Mouse (Mus musculus) embryonic facial prominence, embryonic 11.5 days (tissue): ENCODE measurements around the gene Hnrnpll. TPM values are rescaled to one million over a fixed set of nuclear protein-coding genes. Genes with fewer than 3 reads are reported as not detected.
"Not testable (repeated sequence)": the region's sequence is repeated elsewhere in the genome, so short reads cannot be mapped to it uniquely, and the experiment has no call there.

Experiments
- ATAC-seq: fragments of 200-750 bp; cut with Nextera tagmentation; replicated peaks from 2 replicates; pipeline ENCODE4 v1.8.0; 2017; ENCODE audit warnings: low read depth; ENCODE audit not compliant: insufficient number of reproducible peaks, low FRiP score, low TSS enrichment
- DNase-seq: peaks from one replicate; pipeline ENCODE4 v3.0.0-alpha.2; 2015; ENCODE audit warnings: low spot score
- H3K27ac ChIP-seq: fragments of 300-500 bp; sonication (generic); replicated peaks from 2 replicates; pipeline ENCODE4 v1.5.1; 2014; ENCODE audit warnings: mild to moderate bottlenecking, low read depth, low read length, control low read depth
- H3K27me3 ChIP-seq: fragments of 300-500 bp; sonication (generic); 2 replicates; pipeline ENCODE4 v1.6.1; 2014; ENCODE audit warnings: mild to moderate bottlenecking, low read length, moderate library complexity, mixed read lengths; ENCODE audit not compliant: control insufficient read depth, insufficient read depth
- H3K36me3 ChIP-seq: fragments of 300-500 bp; sonication (generic); replicated peaks from 2 replicates; pipeline ENCODE4 v1.6.1; 2014; ENCODE audit warnings: low read depth, mild to moderate bottlenecking, low read length, moderate library complexity, mixed read lengths; ENCODE audit not compliant: control insufficient read depth, insufficient read depth
- H3K4me1 ChIP-seq: fragments of 300-500 bp; sonication (generic); 2 replicates; pipeline ENCODE4 v1.6.1; 2014; ENCODE audit warnings: low read length, mixed read lengths; ENCODE audit not compliant: control insufficient read depth, insufficient read depth
- H3K4me2 ChIP-seq: fragments of 300-500 bp; sonication (generic); 2 replicates; pipeline ENCODE4 v1.6.1; 2014; ENCODE audit warnings: low read depth, mild to moderate bottlenecking, control low read depth, low read length, moderate library complexity
- H3K4me3 ChIP-seq: fragments of 300-500 bp; sonication (generic); 2 replicates; pipeline ENCODE4 v1.5.1; 2014; ENCODE audit warnings: low read depth, low read length, control low read depth
- H3K9ac ChIP-seq: fragments of 300-500 bp; sonication (generic); replicated peaks from 2 replicates; pipeline ENCODE4 v1.6.1; 2014; ENCODE audit warnings: mild to moderate bottlenecking, control low read depth, low read length
- H3K9me3 ChIP-seq: fragments of 300-500 bp; sonication (generic); replicated peaks from 2 replicates; pipeline ENCODE4 v1.6.1; 2016; ENCODE audit warnings: mild to moderate bottlenecking, low read length, inconsistent platforms, mixed read lengths; ENCODE audit not compliant: control insufficient read depth
- WGBS: fragments of 180-500 bp; shearing (Covaris S2); extraction: QIAGEN DNeasy Blood & Tissue Kit; methylation state at CpG from one replicate; pipeline ENCODE4 v1.1.7; 2014; 5-methylcytosine and 5-hydroxymethylcytosine counted together
- polyA plus RNA-seq: library from polyadenylated mRNA; unstranded; fragments of >200 nt; fragmentation: Nextera tagmentation; extraction: Ambion mirVana; gene quantifications from 2 replicates; pipeline ENCODE4 v1.2.1, GENCODE M21; 2014

The Hnrnpll gene
- polyA plus RNA-seq, 1 experiment from 2014 or later: 127 TPM

- Histone ChIP-seq H3K4me3 (no peak overlapping the region), H3K36me3 (no peaks in the 10 kb centered on the region), H3K9me3 (no peaks in the 10 kb centered on the region), H3K9ac (no peak overlapping the region), H3K4me2 (no peak overlapping the region), H3K27me3 (no peaks in the 10 kb centered on the region), H3K27ac (no peak overlapping the region), H3K4me1 (no peaks in the 10 kb centered on the region)
- WGBS: 72% methylated on average over 2 of the region's 2 CpGs
- DNase-seq (no peak), ATAC-seq (no peak)
Observed at GRCm38 (mm10) chr17:80020495-80020894, 41.6 kb downstream of the Hnrnpll start.

DNA sequence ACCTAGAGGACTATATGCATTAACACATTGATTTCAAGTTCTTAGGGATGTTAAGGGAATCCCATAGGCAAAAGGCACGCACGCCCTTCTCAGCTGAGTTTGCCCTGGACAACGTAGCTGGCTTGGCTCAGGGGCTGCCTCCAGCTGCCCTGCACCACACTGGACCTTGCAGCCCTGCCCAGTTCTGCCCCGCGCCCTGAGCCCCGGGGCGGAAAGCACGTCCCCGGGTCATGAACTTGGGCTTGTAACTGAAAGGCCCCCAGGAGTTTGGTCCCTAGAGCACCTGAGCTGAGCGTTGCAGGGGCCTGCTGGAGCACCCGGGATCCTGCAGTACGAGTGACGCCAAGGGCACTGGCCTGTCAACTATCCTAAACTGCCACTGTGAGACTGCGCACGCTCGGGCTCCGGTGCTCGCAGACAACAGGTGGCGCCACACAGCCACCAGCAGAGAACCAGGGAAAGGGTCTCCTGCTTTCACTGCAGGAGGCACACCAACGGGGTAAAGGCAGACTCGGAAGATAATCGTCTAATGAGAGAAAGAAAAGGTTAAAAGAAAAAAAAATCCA, 43.1 kb downstream of the Hnrnpll start:
- Histone ChIP-seq H3K9me3 (no peaks in the 10 kb centered on the region), H3K9ac (peak overlapping the region; percentile 38; the same call in 1 of the 2 replicates), H3K36me3 (no peaks in the 10 kb centered on the region), H3K27ac (no peak overlapping the region), H3K27me3 (no peaks in the 10 kb centered on the region), H3K4me3 (no peak overlapping the region), H3K4me1 (no peaks in the 10 kb centered on the region), H3K4me2 (peak overlapping the region; percentile 36)
- WGBS: 9% methylated on average over 22 of the region's 22 CpGs
- DNase-seq: peak; percentile 56
- no peak for ATAC-seq

DNA sequence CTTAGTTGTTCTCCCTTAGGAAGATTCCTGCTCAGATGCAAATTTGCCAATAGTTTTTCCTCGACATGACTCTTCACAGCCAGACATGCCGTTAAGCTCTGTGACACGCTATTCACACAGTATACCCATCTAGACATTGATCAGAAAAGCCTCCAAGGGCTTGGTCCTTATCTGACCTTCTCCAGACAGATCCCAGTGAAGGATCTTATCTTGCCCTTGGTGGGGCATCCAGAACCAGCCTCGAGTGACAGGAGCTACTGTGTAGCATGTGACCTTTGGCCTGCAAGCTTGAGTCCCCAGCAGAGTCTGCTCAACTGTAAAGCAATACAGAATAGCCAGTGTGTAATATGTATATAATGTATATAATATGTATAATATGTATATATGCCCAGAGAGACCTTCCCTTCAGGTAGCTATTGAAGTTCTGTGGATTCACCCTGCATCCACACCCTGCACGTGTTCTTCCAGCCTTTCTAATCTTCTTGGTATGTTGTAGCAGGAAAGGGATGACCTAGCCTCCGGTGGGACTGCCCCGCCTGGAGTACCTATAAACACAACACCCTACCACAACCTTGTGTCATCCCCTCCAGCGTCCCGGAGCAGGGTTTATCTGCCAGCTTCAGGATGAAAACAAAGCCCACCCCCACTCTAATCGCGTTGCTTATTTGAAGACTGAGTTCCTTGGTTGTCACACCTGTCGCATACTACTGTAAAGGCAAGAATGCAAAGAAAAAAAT, 43.7 kb downstream of the Hnrnpll start:
- no peaks in the 10 kb centered on the region for H3K27me3 ChIP-seq
- no peak overlapping the region for H3K27ac ChIP-seq
- no peak overlapping the region for H3K4me2 ChIP-seq
- ATAC-seq: peak; percentile 58; the same call in 1 of the 2 replicates
- H3K9ac ChIP-seq: no peak overlapping the region
- no peaks in the 10 kb centered on the region for H3K9me3 ChIP-seq
- WGBS: 57% methylated on average over 12 of the region's 12 CpGs
- no peak overlapping the region for H3K4me3 ChIP-seq
- no peaks in the 10 kb centered on the region for H3K4me1 ChIP-seq
- no peaks in the 10 kb centered on the region for H3K36me3 ChIP-seq
- no peak for DNase-seq

GRCm38 (mm10) chr17:80017389-80017788, 44.7 kb downstream of the Hnrnpll start:
- no peaks in the 10 kb centered on the region for H3K4me1 ChIP-seq
- DNase-seq (peak; percentile 59), ATAC-seq (no peak)
- no peak overlapping the region for H3K4me2 ChIP-seq
- H3K9ac ChIP-seq: no peak overlapping the region
- 52% methylated on average over 12 of the region's 12 CpGs for WGBS
- no peak overlapping the region for H3K4me3 ChIP-seq
- no peaks in the 10 kb centered on the region for H3K27me3 ChIP-seq
- H3K36me3 ChIP-seq: no peaks in the 10 kb centered on the region
- H3K9me3 ChIP-seq: no peaks in the 10 kb centered on the region
- no peak overlapping the region for H3K27ac ChIP-seq

DNA sequence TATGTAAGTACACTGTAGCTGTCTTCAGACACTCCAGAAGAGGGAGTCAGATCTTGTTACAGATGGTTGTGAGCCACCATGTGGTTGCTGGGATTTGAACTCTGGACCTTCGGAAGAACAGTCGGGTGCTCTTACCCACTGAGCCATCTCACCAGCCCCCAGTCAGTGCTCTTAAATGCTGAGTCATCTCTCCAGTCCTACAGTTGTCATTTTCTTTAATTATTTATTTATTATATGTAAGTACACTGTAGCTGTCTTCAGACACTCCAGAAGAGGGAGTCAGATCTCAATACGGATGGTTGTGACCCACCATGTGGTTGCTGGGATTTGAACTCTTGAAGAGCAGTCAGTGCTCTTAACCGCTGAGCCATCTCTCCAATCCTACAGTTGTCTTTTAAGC, 45.7 kb downstream of the Hnrnpll start:
- H3K4me3 ChIP-seq, H3K27me3 ChIP-seq, ATAC-seq, DNase-seq, H3K36me3 ChIP-seq, H3K9me3 ChIP-seq, H3K4me2 ChIP-seq, H3K9ac ChIP-seq, H3K4me1 ChIP-seq, H3K27ac ChIP-seq: not testable (repeated sequence)
- 89% methylated on average over 4 of the region's 4 CpGs for WGBS

DNA sequence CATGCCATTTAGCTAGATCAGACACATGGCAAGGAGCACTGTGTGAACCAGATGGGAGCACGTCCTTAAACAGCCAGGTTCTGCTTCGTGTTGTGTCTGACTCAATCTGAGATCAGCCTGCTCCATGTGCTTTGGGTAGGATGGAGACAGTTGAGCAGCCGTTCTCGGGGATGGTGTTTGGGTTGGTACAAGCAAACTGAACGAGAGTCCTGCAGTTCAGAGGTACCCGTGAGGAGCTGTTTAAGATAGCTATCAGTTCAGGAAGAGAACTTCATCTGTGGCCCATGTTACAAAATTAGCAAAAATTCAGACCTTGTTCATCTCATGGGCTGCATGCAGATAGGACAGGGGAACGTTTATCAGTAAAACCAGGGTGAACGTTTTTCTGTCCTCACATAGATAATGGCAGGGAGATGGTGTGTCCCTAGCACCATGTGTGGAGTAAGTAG, 47.7 kb downstream of the Hnrnpll start:
- WGBS: 82% methylated on average over 8 of the region's 8 CpGs
- H3K4me1 ChIP-seq: no peaks in the 10 kb centered on the region
- no peaks in the 10 kb centered on the region for H3K9me3 ChIP-seq
- no peaks in the 10 kb centered on the region for H3K36me3 ChIP-seq
- DNase-seq (no peak), ATAC-seq (no peak)
- no peak overlapping the region for H3K4me3 ChIP-seq
- no peak overlapping the region for H3K9ac ChIP-seq
- no peak overlapping the region for H3K27ac ChIP-seq
- H3K4me2 ChIP-seq: no peak overlapping the region
- no peaks in the 10 kb centered on the region for H3K27me3 ChIP-seq

DNA sequence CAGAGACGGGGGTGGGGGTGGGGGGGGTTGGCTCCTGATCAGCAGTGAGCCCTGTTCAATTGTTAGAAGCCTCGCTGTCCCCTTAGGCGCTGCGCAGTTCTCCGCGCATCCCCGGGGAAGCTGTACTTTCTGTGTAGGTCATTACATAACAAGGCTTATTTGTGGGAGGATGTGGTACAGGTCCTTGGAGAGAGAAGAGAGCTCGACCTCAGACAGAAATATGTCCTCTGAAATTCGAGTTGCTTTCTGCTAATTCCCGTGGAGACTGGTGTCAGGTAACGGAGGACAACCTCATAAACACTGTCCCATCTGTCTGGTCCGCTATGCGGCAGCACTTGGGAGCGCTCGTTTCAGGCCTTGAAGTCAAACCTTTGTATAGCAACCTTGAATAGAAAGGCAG, 52.2 kb downstream of the Hnrnpll start:
- no peaks in the 10 kb centered on the region for H3K36me3 ChIP-seq
- no peak overlapping the region for H3K4me3 ChIP-seq
- ATAC-seq: no peak
- no peaks in the 10 kb centered on the region for H3K4me1 ChIP-seq
- peak; percentile 72 for DNase-seq
- H3K4me2 ChIP-seq: no peak overlapping the region
- no peaks in the 10 kb centered on the region for H3K9me3 ChIP-seq
- no peaks in the 10 kb centered on the region for H3K27me3 ChIP-seq
- H3K27ac ChIP-seq: no peak overlapping the region
- H3K9ac ChIP-seq: no peak overlapping the region
- WGBS: 16% methylated on average over 15 of the region's 15 CpGs

DNA sequence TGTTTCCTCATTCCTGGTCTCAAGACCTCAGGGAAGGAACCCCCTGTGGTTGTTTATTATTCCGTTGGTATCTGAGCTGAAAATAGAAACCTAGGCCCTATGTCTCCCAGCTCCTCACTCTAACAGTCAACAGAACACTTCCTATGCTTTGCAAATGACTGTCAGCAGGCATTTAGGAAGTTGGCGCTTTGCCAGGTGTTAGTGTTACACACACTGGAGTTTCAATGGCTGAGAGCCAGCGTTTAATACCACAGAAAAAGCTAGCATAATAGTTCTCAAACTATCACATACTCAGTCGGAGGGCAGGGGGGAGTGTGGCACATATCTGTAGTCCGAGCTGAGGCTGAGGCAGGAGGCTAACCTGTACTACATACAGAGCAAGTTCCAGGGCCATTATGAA, 53.3 kb downstream of the Hnrnpll start:
- DNase-seq (peak; percentile 75), ATAC-seq (0 out of 2 replicates have a peak, but pooled peaks have one; percentile 32)
- 40% methylated on average over 5 of the region's 5 CpGs for WGBS
- Histone ChIP-seq H3K4me3 (no peak overlapping the region), H3K9me3 (no peaks in the 10 kb centered on the region), H3K4me2 (no peak overlapping the region), H3K9ac (no peak overlapping the region), H3K36me3 (no peaks in the 10 kb centered on the region), H3K27me3 (no peaks in the 10 kb centered on the region), H3K4me1 (no peaks in the 10 kb centered on the region), H3K27ac (no peak overlapping the region)
